Mouse (Mus musculus): ENCODE data around the gene Duoxa1.

- TF ChIP-seq POLR2A (IDR thresholded peaks at IDR 0.05; ENCODE audit: insufficient read depth, low read depth, low read length) = no peak
- no peak for TF ChIP-seq CTCF (IDR thresholded peaks at IDR 0.05)
Measured at GRCm38 (mm10) chr2:122324586-122324985, 11.1 kb upstream of the Duoxa1 start.
